Mouse (Mus musculus) midbrain, postnatal 0 days (tissue): ENCODE results near the gene Rab38. TPM values are rescaled to one million over a fixed set of nuclear protein-coding genes. Genes with fewer than 3 reads are reported as not detected.

ENCODE experiments used
- ATAC-seq: fragments of 200-750 bp; cut with Nextera tagmentation; 2 replicates; pipeline ENCODE4 v1.8.0; 2017; ENCODE audit warnings: moderate number of reproducible peaks, mild to moderate bottlenecking, moderate TSS enrichment, moderate library complexity; ENCODE audit not compliant: low FRiP score
- DNase-seq: peaks from one replicate; pipeline ENCODE4 v3.0.0-alpha.2; 2015; ENCODE audit warnings: low spot score
- H3K27ac ChIP-seq: fragments of 300-500 bp; sonication (generic); 2 replicates; pipeline ENCODE4 v1.5.1; 2014; ENCODE audit warnings: low read depth, mild to moderate bottlenecking, low read length, mixed read lengths
- H3K27me3 ChIP-seq: fragments of 300-500 bp; sonication (generic); 2 replicates; pipeline ENCODE4 v1.6.1; 2014; ENCODE audit warnings: low read length, control low read depth, mixed read lengths; ENCODE audit not compliant: insufficient read depth
- H3K36me3 ChIP-seq: fragments of 300-500 bp; sonication (generic); 2 replicates; pipeline ENCODE4 v1.6.1; 2014; ENCODE audit warnings: low read length, control low read depth, mixed read lengths; ENCODE audit not compliant: insufficient read depth
- H3K4me1 ChIP-seq: fragments of 300-500 bp; sonication (generic); 2 replicates; pipeline ENCODE4 v1.6.1; 2014; ENCODE audit warnings: mild to moderate bottlenecking, control low read depth, antibody characterized with exemption, low read length, mixed read lengths; ENCODE audit not compliant: insufficient read depth
- H3K4me2 ChIP-seq: fragments of 300-500 bp; sonication (generic); 2 replicates; pipeline ENCODE4 v1.6.1; 2014; ENCODE audit warnings: low read depth, mild to moderate bottlenecking, low read length, mixed read lengths; ENCODE audit not compliant: poor library complexity, severe bottlenecking
- H3K4me3 ChIP-seq: fragments of 300-500 bp; sonication (generic); 2 replicates; pipeline ENCODE4 v1.5.1; 2014; ENCODE audit warnings: low read depth, mild to moderate bottlenecking, low read length, moderate library complexity
- H3K9ac ChIP-seq: fragments of 300-500 bp; sonication (generic); replicated peaks from 2 replicates; pipeline ENCODE4 v1.6.1; 2014; ENCODE audit warnings: mild to moderate bottlenecking, low read length, moderate library complexity, mixed read lengths; ENCODE audit not compliant: poor library complexity, severe bottlenecking
- H3K9me3 ChIP-seq: fragments of 300-500 bp; sonication (generic); 2 replicates; pipeline ENCODE4 v1.6.1; 2016; ENCODE audit warnings: low read length, control low read depth
- CTCF ChIP-seq: IDR thresholded peaks from 2 replicates; pipeline ENCODE4 v1.5.1; 2016; ENCODE audit warnings: antibody characterized with exemption, mild to moderate bottlenecking
- WGBS: fragments of 180-500 bp; shearing (Covaris S2); extraction: QIAGEN DNeasy Blood & Tissue Kit; methylation state at CpG from one replicate; pipeline ENCODE4 v1.1.7; 2014; 5-methylcytosine and 5-hydroxymethylcytosine counted together
- polyA plus RNA-seq: library from polyadenylated mRNA; unstranded; fragments of >200 nt; fragmentation: Nextera tagmentation; extraction: Ambion mirVana; gene quantifications from 2 replicates; pipeline ENCODE4 v1.2.1, GENCODE M21; 2015
- total RNA-seq: library from RNA; depleted of rRNA; stranded (reverse); fragments of >200 nt; gene quantifications from 2 replicates; pipeline ENCODE4 v1.2.3, GENCODE M21; 2014; rRNA removed

Gene Rab38
- total RNA-seq, result 0.94 and 2.6 TPM in 2 replicates
- 0.91 and 0.96 TPM in 2 replicates for polyA plus RNA-seq

GRCm38 (mm10) chr7:88429786-88430691 is at the start of gene Rab38:
Gene Rab38 (plus strand): TSS chr7:88430273.
- no peak for TF ChIP-seq CTCF
- DNase-seq (peak; percentile 58), ATAC-seq (peak; percentile 89)
- H3K4me2 ChIP-seq, result peak within 1 kb of the TSS; percentile 85
- no peaks in the 10 kb centered on the region for H3K27me3 ChIP-seq
- H3K9ac ChIP-seq, result no peak within 1 kb of the TSS
- H3K27ac ChIP-seq, result no peak within 1 kb of the TSS
- H3K36me3 ChIP-seq, result no peaks in the 10 kb centered on the region
- H3K4me3 ChIP-seq, result peak within 1 kb of the TSS; percentile 38
- no peaks in the 10 kb centered on the region for H3K4me1 ChIP-seq
- WGBS, result 2% methylated on average over 35 of the region's 35 CpGs
- H3K9me3 ChIP-seq, result no peaks in the 10 kb centered on the region

GRCm38 (mm10) chr7:88394568-88394967 is 35.5 kb upstream of the Rab38 start:
- no peak for DNase-seq

GRCm38 (mm10) chr7:88395745-88396144 is 34.3 kb upstream of the Rab38 start:
- Histone ChIP-seq H3K9ac (no peak overlapping the region), H3K9me3 (no peaks in the 10 kb centered on the region), H3K36me3 (no peaks in the 10 kb centered on the region), H3K27ac (no peak overlapping the region), H3K4me1 (no peaks in the 10 kb centered on the region), H3K27me3 (no peaks in the 10 kb centered on the region), H3K4me2 (no peak overlapping the region), H3K4me3 (no peak overlapping the region)
- TF ChIP-seq CTCF, result no peak
- DNase-seq, result no peak
- 13% methylated on average over 2 of the region's 2 CpGs for WGBS
- no peak for ATAC-seq

More at GRCm38 (mm10) chr7:88394568-88394967, 35.5 kb upstream of the Rab38 start:
- H3K4me3 ChIP-seq, result no peak overlapping the region
- no peak overlapping the region for H3K4me2 ChIP-seq
- H3K9ac ChIP-seq, result no peak overlapping the region
- ATAC-seq, result no peak
- no peaks in the 10 kb centered on the region for H3K4me1 ChIP-seq
- no peak overlapping the region for H3K27ac ChIP-seq
- H3K9me3 ChIP-seq, result no peaks in the 10 kb centered on the region
- H3K27me3 ChIP-seq, result no peaks in the 10 kb centered on the region
- TF ChIP-seq CTCF, result no peak
- WGBS, result 77% methylated on average over 1 of the region's 1 CpGs
- no peaks in the 10 kb centered on the region for H3K36me3 ChIP-seq

- no peaks in the 10 kb centered on the region for H3K27me3 ChIP-seq
- H3K27ac ChIP-seq, result no peak overlapping the region
- H3K4me3 ChIP-seq, result no peak overlapping the region
- H3K9ac ChIP-seq, result no peak overlapping the region
- 97% methylated on average over 1 of the region's 1 CpGs for WGBS
- H3K4me2 ChIP-seq, result no peak overlapping the region
- no peak for ATAC-seq
- H3K9me3 ChIP-seq, result no peaks in the 10 kb centered on the region
- no peak for DNase-seq
- no peak for TF ChIP-seq CTCF
- no peaks in the 10 kb centered on the region for H3K36me3 ChIP-seq
- no peaks in the 10 kb centered on the region for H3K4me1 ChIP-seq
Observed at GRCm38 (mm10) chr7:88405311-88405710, 24.8 kb upstream of the Rab38 start.

- WGBS, result 82% methylated on average over 2 of the region's 2 CpGs
- Histone ChIP-seq H3K4me2 (no peak overlapping the region), H3K9me3 (no peaks in the 10 kb centered on the region), H3K27ac (no peak overlapping the region), H3K36me3 (no peaks in the 10 kb centered on the region), H3K4me1 (no peaks in the 10 kb centered on the region), H3K9ac (no peak overlapping the region), H3K4me3 (no peak overlapping the region), H3K27me3 (no peaks in the 10 kb centered on the region)
- no peak for DNase-seq
- no peak for ATAC-seq
- TF ChIP-seq CTCF, result no peak
Observed at GRCm38 (mm10) chr7:88406466-88406865, 23.6 kb upstream of the Rab38 start.

GRCm38 (mm10) chr7:88421821-88422220 is 8.3 kb upstream of the Rab38 start:
- ATAC-seq, result no peak

More at GRCm38 (mm10) chr7:88421821-88422220, 8.3 kb upstream of the Rab38 start:
- DNase-seq, result no peak
- no peak for TF ChIP-seq CTCF
- H3K9ac ChIP-seq, result no peak overlapping the region
- H3K27me3 ChIP-seq, result no peaks in the 10 kb centered on the region
- no peaks in the 10 kb centered on the region for H3K9me3 ChIP-seq
- H3K4me2 ChIP-seq, result no peak overlapping the region
- no peaks in the 10 kb centered on the region for H3K4me1 ChIP-seq
- no peak overlapping the region for H3K27ac ChIP-seq
- no peaks in the 10 kb centered on the region for H3K36me3 ChIP-seq
- no peak overlapping the region for H3K4me3 ChIP-seq
